Mouse (Mus musculus) embryonic fibroblast, embryonic 13.5 days (primary cell): ENCODE results near the gene Akap2.

Experiments used
- CTCF ChIP-seq: IDR thresholded peaks from 2 replicates; pipeline ENCODE4 v1.5.1; 2011; ENCODE audit warnings: mild to moderate bottlenecking, control low read depth, low read length, moderate library complexity, borderline replicate concordance; ENCODE audit not compliant: insufficient read depth
- POLR2A ChIP-seq: IDR thresholded peaks from 2 replicates; pipeline ENCODE4 v1.6.1; 2011; ENCODE audit warnings: low read depth, mild to moderate bottlenecking, control low read depth, low read length, moderate library complexity

- TF ChIP-seq CTCF (no peak), POLR2A (no peak)
Observed at GRCm38 (mm10) chr4:57682341-57682740, 35.1 kb upstream of the Akap2 start.
